Mouse (Mus musculus) lung, adult 2 months (tissue): ENCODE measurements at regions not wholly inside any gene's neighbourhood (a gene's known extent, or its start where the extent isn't known, plus 50 kb on each side); places are given as distances from the start of the nearest gene placed in this dataset.

Source experiments
- CTCF ChIP-seq: fragments of 200-500 bp; IDR thresholded peaks from 2 replicates; pipeline ENCODE4 v1.5.1; 2011; ENCODE audit warnings: mild to moderate bottlenecking, low read length, control low read depth; ENCODE audit not compliant: insufficient read depth
- POLR2A ChIP-seq: fragments of 200-500 bp; IDR thresholded peaks from 2 replicates; pipeline ENCODE4 v1.6.1; 2011; ENCODE audit warnings: low read depth, mild to moderate bottlenecking, control low read depth, low read length, borderline replicate concordance; ENCODE audit errors: extremely low read depth

DNA sequence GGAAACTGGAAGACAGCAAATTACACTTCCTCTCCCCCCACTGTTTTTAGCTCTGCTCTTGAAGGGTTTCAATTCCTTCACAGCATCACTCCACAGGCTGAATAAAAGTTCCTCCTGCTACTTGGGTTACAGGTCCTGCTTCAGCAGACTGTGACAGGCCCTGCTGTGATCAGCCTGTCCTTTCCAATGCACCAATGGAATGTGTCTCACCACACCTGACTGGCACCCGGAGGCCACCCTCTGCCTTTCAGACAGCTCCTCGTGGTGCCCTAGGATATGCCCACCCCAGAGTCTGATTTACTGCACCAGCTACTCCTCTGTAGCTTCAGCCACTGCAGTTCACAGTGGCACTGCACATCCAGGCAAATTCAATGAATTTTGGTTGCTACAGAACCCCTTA is 288.0 kb downstream of the Gm11361 start:
- TF ChIP-seq POLR2A = no peak
- no peak for TF ChIP-seq CTCF
